Mouse (Mus musculus) limb, embryonic 11.5 days (tissue): Measurements from ENCODE around the gene C2cd2. TPM values are rescaled to one million over a fixed set of nuclear protein-coding genes. Genes with fewer than 3 reads are reported as not detected.
"Not testable (repeated sequence)": the region's sequence is repeated elsewhere in the genome, so short reads cannot be mapped to it uniquely, and the experiment has no call there.

Experiments used
- ATAC-seq: fragments of 200-750 bp; cut with Nextera tagmentation; 2 replicates; pipeline ENCODE4 v1.8.0; 2017; ENCODE audit warnings: low read depth; ENCODE audit not compliant: insufficient number of reproducible peaks, low FRiP score, low TSS enrichment
- DNase-seq: peaks from one replicate; pipeline ENCODE4 v3.0.0-alpha.2; 2015; ENCODE audit warnings: low spot score
- H3K27ac ChIP-seq: fragments of 300-500 bp; sonication (generic); replicated peaks from 2 replicates; pipeline ENCODE4 v1.5.1; 2014; ENCODE audit warnings: low read depth, mild to moderate bottlenecking, low read length
- H3K27me3 ChIP-seq: fragments of 300-500 bp; sonication (generic); 2 replicates; pipeline ENCODE4 v1.6.1; 2014; ENCODE audit warnings: mild to moderate bottlenecking, low read length, mixed read lengths; ENCODE audit not compliant: control insufficient read depth, insufficient read depth
- H3K36me3 ChIP-seq: fragments of 300-500 bp; sonication (generic); 2 replicates; pipeline ENCODE4 v1.6.1; 2014; ENCODE audit warnings: mild to moderate bottlenecking, low read length, moderate library complexity, mixed read lengths; ENCODE audit not compliant: control insufficient read depth, insufficient read depth
- H3K4me1 ChIP-seq: fragments of 300-500 bp; sonication (generic); 2 replicates; pipeline ENCODE4 v1.6.1; 2014; ENCODE audit warnings: low read length, mixed read lengths; ENCODE audit not compliant: control insufficient read depth, insufficient read depth
- H3K4me2 ChIP-seq: fragments of 300-500 bp; sonication (generic); 2 replicates; pipeline ENCODE4 v1.6.1; 2014; ENCODE audit warnings: low read depth, mild to moderate bottlenecking, moderate library complexity; ENCODE audit not compliant: severe bottlenecking
- H3K4me3 ChIP-seq: fragments of 300-500 bp; sonication (generic); 2 replicates; pipeline ENCODE4 v1.5.1; 2014; ENCODE audit warnings: low read depth, low read length
- H3K9ac ChIP-seq: fragments of 300-500 bp; sonication (generic); 2 replicates; pipeline ENCODE4 v1.6.1; 2014; ENCODE audit warnings: mild to moderate bottlenecking, low read length
- H3K9me3 ChIP-seq: fragments of 300-500 bp; sonication (generic); 2 replicates; pipeline ENCODE4 v1.6.1; 2016; ENCODE audit warnings: low read length; ENCODE audit not compliant: control insufficient read depth
- WGBS: fragments of 180-500 bp; shearing (Covaris S2); extraction: QIAGEN DNeasy Blood & Tissue Kit; methylation state at CpG from one replicate; pipeline ENCODE4 v1.1.7; 2014; 5-methylcytosine and 5-hydroxymethylcytosine counted together
- polyA plus RNA-seq: library from polyadenylated mRNA; unstranded; fragments of >200 nt; fragmentation: Nextera tagmentation; extraction: Ambion mirVana; gene quantifications from 2 replicates; pipeline ENCODE4 v1.2.1, GENCODE M21; 2014

C2cd2 gene
- polyA plus RNA-seq, 1 experiment from 2014 or later, result 13.4 TPM

GRCm38 (mm10) chr16:97953300-97953699 is 9.1 kb downstream of the C2cd2 start:
- Histone ChIP-seq H3K36me3 (peaks cover 10% of the 10 kb centered on the region), H3K27ac (no peak overlapping the region), H3K9ac (no peak overlapping the region), H3K9me3 (no peaks in the 10 kb centered on the region), H3K4me3 (no peak overlapping the region), H3K4me2 (no peak overlapping the region), H3K4me1 (no peaks in the 10 kb centered on the region), H3K27me3 (no peaks in the 10 kb centered on the region)
- 87% methylated on average over 2 of the region's 2 CpGs for WGBS
- DNase-seq (no peak), ATAC-seq (no peak)

GRCm38 (mm10) chr16:97952801-97953200 is 9.6 kb downstream of the C2cd2 start:
- Histone ChIP-seq H3K4me1 (no peaks in the 10 kb centered on the region), H3K9ac (no peak overlapping the region), H3K4me3 (no peak overlapping the region), H3K27me3 (no peaks in the 10 kb centered on the region), H3K36me3 (peaks cover 10% of the 10 kb centered on the region), H3K27ac (no peak overlapping the region), H3K9me3 (no peaks in the 10 kb centered on the region), H3K4me2 (no peak overlapping the region)
- DNase-seq (no peak), ATAC-seq (no peak)
- WGBS, result 90% methylated on average over 9 of the region's 9 CpGs

- WGBS, result 87% methylated on average over 4 of the region's 4 CpGs
- no peak overlapping the region for H3K4me2 ChIP-seq
- no peak overlapping the region for H3K4me3 ChIP-seq
- H3K9me3 ChIP-seq, result no peaks in the 10 kb centered on the region
- H3K4me1 ChIP-seq, result no peaks in the 10 kb centered on the region
- H3K27ac ChIP-seq, result no peak overlapping the region
- peaks cover 10% of the 10 kb centered on the region for H3K36me3 ChIP-seq
- DNase-seq (no peak), ATAC-seq (no peak)
- no peaks in the 10 kb centered on the region for H3K27me3 ChIP-seq
- no peak overlapping the region for H3K9ac ChIP-seq
Measured at GRCm38 (mm10) chr16:97952371-97952770, 10.0 kb downstream of the C2cd2 start.

- Histone ChIP-seq H3K27ac (no peak overlapping the region), H3K27me3 (no peaks in the 10 kb centered on the region), H3K9me3 (no peaks in the 10 kb centered on the region), H3K9ac (no peak overlapping the region), H3K4me3 (no peak overlapping the region), H3K4me1 (no peaks in the 10 kb centered on the region), H3K36me3 (peaks cover 10% of the 10 kb centered on the region), H3K4me2 (no peak overlapping the region)
- DNase-seq (no peak), ATAC-seq (no peak)
- 92% methylated on average over 8 of the region's 8 CpGs for WGBS
Measured at GRCm38 (mm10) chr16:97950061-97950460, 12.3 kb downstream of the C2cd2 start.

- DNase-seq (no peak), ATAC-seq (no peak)
- H3K4me1 ChIP-seq, result no peaks in the 10 kb centered on the region
- no peak overlapping the region for H3K4me2 ChIP-seq
- H3K27ac ChIP-seq, result no peak overlapping the region
- no peaks in the 10 kb centered on the region for H3K27me3 ChIP-seq
- H3K9ac ChIP-seq, result no peak overlapping the region
- H3K36me3 ChIP-seq, result peaks cover 10% of the 10 kb centered on the region
- H3K9me3 ChIP-seq, result no peaks in the 10 kb centered on the region
- no peak overlapping the region for H3K4me3 ChIP-seq
- 85% methylated on average over 4 of the region's 4 CpGs for WGBS
Measured at GRCm38 (mm10) chr16:97948836-97949235, 13.6 kb downstream of the C2cd2 start.

GRCm38 (mm10) chr16:97946993-97947392 is 15.4 kb downstream of the C2cd2 start:
- H3K27ac ChIP-seq, H3K4me1 ChIP-seq, DNase-seq, H3K27me3 ChIP-seq, H3K9me3 ChIP-seq, H3K9ac ChIP-seq, H3K4me2 ChIP-seq, ATAC-seq, H3K4me3 ChIP-seq: not testable (repeated sequence)
- H3K36me3 ChIP-seq, result peaks cover 10% of the 10 kb centered on the region
- 94% methylated on average over 2 of the region's 2 CpGs for WGBS

GRCm38 (mm10) chr16:97941844-97942243 is 20.6 kb downstream of the C2cd2 start:
- DNase-seq, result no peak
- H3K36me3 ChIP-seq, result no peaks in the 10 kb centered on the region
- H3K9ac ChIP-seq, result no peak overlapping the region
- no peaks in the 10 kb centered on the region for H3K9me3 ChIP-seq
- H3K27me3 ChIP-seq, result no peaks in the 10 kb centered on the region
- no peaks in the 10 kb centered on the region for H3K4me1 ChIP-seq
- H3K27ac ChIP-seq, result no peak overlapping the region
- H3K4me3 ChIP-seq, result no peak overlapping the region
- H3K4me2 ChIP-seq, result no peak overlapping the region
- no peak for ATAC-seq

- Histone ChIP-seq H3K4me2 (no peak overlapping the region), H3K9ac (no peak overlapping the region), H3K36me3 (no peaks in the 10 kb centered on the region), H3K4me3 (no peak overlapping the region), H3K4me1 (no peaks in the 10 kb centered on the region), H3K27ac (no peak overlapping the region), H3K27me3 (no peaks in the 10 kb centered on the region), H3K9me3 (no peaks in the 10 kb centered on the region)
- 85% methylated on average over 3 of the region's 3 CpGs for WGBS
- DNase-seq (no peak), ATAC-seq (no peak)
Measured at GRCm38 (mm10) chr16:97940471-97940973, 21.9 kb downstream of the C2cd2 start.

- WGBS, result 75% methylated on average over 3 of the region's 3 CpGs
- Histone ChIP-seq H3K36me3 (no peaks in the 10 kb centered on the region), H3K27me3 (no peaks in the 10 kb centered on the region), H3K27ac (no peak overlapping the region), H3K9ac (no peak overlapping the region), H3K4me3 (no peak overlapping the region), H3K9me3 (no peaks in the 10 kb centered on the region), H3K4me2 (no peak overlapping the region), H3K4me1 (no peaks in the 10 kb centered on the region)
- no peak for ATAC-seq
- no peak for DNase-seq
Measured at GRCm38 (mm10) chr16:97935815-97936214, 26.6 kb downstream of the C2cd2 start.
